Mouse (Mus musculus): ENCODE results near the gene Trim7.

DNA sequence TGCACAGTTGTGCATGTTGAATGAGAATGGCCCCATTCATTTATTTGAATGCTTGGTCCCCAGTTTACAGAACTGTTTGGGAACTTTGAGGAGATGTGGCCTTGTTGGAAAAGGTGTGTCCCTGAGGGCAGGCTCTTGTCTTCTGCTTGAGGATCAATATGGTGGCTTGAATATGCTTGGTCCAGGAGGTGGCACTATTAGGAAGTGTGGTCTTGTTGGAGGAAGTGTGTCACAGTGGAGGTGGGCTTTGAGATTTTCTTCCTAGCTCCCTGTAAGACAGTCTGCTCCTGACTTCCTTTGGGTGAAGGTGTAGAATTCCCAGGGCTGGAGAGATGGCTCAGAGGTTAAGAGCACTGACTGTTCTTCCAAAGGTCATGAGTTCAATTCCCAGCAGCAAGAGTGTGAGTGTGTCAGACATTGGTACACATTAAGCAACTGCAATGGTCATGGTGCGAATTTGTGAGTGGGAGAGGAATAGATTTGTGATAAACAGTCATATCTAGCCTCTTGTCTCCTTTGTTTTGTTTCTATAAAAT, 36.9 kb downstream of the Trim7 start:
- no peak for TF ChIP-seq CTCF (conservative IDR thresholded peaks at IDR 0.05; ENCODE audit: insufficient read depth, insufficient read length, low read depth, low read length)
- TF ChIP-seq POLR2A (IDR thresholded peaks at IDR 0.05; ENCODE audit: low read depth, low read length), result no peak
